Mouse (Mus musculus) CD8-positive naive resting alpha-beta T cell, adult 2 months (primary cell): ENCODE results near the gene Gm10837.
"Not testable (repeated sequence)": the region's sequence is repeated elsewhere in the genome, so short reads cannot be mapped to it uniquely, and the experiment has no call there.

ENCODE experiments used
- DNase-seq, 2 experiments: peaks; one replicate each; pipeline ENCODE4 v3.0.0; 2022; ENCODE audit warnings: low read depth in 2 of 2, low spot score in 2 of 2

Gene Gm10837

DNA sequence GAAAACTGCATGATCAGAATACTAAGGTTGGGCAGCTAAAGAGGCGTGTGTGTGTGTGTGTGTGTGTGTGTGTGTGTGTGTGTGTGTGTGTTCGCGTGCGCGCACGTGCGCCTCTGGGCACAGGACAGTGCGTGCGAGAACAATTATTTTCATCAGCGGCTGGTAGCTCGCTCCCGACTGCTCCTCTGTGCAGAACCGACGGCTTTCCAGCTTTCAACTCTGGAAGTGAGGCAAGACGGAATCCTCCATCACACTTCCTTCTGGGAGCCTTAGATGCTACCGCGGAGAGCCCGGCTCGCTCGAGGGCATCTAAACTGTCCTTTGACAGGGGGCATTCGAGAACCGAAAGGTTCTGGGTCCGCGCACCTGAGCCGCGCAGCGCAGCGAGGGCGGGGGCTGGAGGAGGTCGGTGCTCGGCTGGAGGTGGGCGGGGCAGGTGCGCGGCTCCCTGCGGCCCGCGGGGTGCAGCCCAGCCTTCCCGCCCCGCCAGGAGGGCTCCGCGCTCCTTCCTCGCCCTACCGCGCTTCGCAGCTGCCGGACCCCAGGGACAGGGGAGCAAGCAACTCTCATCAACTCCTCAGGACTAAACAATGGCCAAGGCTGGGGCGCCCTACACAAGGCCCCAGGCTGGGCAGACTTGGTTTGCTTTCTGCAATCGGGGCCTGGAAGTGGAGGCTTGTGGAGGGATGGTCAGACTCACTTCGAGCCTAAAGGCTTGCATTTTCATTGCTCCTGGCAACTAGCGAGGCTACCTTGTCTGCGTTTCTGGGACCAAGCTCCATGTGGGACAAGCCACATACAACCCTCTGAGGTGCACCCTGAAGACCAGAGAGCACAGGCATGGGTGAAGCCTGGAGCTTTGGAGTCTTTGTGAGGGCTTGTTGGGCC lies at the start of gene Gm10837:
TSS of gene Gm10837 (plus strand) at position 146 of the 888 bp plus-strand sequence.
- DNase-seq, result no peak

DNA sequence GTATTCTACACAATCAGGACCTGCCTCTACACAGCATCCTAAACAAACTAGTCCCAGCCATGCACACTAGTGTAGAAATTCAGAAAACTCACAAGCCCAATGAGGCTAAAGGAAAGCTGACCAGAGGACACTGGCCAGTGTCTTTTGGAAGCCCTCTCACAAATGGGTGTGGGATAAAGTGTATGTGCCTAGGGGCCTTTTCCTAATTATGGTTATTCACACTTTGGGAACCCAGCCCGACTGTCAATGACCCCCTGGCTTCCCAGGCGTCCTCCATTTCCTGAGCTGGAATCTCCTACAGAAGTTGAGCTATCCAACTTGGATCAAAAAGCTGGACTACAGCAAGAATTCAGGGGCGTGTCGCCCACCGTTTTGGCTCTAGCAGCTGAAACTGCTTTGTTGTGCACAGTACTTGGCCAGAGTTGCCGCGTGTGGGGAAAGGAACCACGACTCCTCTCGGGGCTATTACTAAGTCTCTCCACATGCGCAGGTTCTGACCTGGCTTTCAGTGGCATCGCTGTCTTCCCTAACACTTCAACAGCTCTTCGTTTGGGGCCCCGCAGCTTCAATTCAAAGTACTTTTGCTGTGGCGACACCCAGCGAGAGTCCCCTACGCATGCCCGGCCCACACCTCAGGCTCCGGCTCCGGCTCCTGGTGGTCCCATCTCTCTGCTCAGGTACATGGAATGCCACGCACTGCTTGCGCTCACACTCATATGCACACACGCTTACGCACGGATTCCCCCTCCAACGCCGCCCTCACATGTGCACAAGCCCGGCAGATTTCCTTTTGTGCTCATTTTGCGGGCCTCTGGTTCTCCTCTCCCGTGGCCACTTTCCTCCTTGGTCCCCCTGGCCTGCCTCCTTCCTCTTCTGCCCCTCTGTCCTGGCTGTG lies 40.5 kb upstream of the Gm10837 start:
- DNase-seq, result no peak

DNA sequence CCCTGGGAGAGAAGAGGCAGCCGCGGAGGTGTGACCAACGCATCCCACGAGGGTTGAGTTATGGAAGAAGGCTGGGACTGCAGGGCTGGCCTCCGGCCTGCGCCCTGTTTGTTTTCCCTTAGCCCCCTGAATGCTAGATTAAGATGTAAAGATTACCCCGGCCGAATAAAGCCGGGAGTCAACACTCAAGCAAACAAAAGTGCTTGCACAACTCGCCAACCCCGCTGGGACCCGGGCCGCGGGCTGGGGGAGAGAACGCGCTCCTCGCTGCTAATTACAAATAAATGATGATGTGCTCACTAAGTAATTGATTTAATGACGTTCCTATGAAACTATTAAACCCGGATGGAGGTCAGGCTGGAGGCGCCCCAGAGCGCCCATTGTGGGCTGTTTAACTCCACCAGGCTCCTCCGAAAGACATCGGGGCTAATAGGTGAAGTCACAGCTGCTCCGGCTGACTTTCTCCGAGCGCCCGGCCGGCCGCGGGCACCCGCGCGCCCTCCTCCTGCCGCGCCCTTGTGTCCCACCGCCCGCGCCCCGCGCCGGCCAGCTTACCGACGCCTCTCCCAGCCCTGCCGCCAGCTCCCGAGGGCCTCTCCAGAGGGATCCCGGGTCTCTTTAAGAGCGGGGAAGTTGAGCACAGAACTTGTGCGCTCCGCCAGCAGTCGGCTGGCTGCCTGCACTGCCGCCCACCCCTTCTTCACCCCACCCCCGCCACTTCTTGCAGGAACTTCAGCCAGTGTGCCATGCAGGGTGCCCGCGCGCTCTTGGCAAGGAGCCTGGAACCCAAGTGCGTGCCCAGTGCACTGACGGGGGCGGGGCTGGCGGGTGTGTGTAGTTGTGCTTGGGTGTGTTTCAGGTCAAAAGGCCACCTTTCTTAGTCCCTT lies 39.6 kb upstream of the Gm10837 start, which contains the start of gene Gm5089:
TSS of gene Gm5089 (minus strand) at position 620 of the 887 bp plus-strand sequence.
- DNase-seq, result no peak

GRCm38 (mm10) chr14:122451551-122452145 lies 38.7 kb upstream of the Gm10837 start:
- DNase-seq, result no peak

GRCm38 (mm10) chr14:122452701-122453387 lies 37.5 kb upstream of the Gm10837 start:
- no peak for DNase-seq

DNA sequence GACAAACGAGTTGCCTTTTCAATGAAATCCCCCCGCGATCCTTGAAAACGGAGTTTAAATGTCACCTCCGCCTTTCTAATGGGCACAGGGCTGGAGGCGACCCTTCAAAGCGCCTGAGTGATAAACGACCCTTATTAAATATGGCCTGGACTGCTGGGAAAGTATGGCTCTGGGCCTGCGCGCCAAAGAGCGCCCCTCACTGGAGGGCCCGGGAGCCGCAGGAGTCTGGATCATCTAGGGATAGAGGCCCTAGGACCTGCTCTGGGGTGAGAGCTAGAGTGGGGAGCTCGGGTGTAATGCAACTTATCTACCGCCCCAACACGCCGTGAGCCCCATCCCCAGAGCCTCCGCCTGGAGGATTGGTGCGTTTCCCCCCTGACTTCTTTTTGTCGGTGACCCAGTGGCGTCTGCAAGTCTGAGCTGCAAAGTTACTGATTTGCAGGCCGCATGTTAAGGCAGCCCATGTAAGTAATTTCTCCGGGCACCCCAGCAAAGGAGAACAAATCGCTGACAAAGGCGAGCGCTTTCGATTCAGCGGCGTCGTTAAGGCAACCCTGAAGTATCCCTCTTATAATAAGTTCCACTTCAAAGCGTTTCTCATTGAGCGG lies 36.9 kb upstream of the Gm10837 start:
- DNase-seq, result no peak

DNA sequence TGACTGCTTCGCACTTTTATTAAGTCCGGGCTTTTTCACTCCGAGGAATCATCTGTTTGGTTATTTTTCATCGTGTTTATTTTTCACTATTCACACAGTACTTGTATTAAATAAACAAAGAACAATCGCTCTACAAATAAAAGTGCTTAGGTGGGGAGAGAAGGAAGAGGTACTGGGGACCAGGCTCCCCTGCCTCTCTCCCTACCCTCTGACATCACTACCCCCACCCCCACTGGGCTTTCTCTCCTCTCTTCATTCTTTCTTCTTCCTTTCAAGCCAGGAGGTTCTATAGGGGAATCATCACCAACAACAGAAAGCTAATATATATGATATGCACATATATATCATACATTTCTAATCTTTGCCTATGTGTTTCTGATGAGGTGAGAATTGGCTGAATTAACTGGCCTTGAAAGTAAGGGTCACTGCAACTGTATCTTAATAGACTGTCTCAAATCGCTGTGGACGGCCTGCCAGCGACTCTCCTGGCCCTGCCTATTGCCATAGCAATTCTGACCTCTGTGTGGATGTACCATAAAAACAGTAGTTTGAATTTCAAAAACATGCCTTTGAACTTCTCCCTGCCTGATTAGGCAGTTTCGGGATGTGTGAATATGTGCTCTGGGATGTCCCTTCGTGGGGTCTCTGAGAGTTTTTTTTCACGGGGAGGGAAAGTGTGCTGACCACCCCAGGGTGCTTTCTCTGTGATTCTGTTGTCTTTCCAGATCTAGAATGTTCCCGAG lies 36.2 kb upstream of the Gm10837 start:
- DNase-seq, result no peak

DNA sequence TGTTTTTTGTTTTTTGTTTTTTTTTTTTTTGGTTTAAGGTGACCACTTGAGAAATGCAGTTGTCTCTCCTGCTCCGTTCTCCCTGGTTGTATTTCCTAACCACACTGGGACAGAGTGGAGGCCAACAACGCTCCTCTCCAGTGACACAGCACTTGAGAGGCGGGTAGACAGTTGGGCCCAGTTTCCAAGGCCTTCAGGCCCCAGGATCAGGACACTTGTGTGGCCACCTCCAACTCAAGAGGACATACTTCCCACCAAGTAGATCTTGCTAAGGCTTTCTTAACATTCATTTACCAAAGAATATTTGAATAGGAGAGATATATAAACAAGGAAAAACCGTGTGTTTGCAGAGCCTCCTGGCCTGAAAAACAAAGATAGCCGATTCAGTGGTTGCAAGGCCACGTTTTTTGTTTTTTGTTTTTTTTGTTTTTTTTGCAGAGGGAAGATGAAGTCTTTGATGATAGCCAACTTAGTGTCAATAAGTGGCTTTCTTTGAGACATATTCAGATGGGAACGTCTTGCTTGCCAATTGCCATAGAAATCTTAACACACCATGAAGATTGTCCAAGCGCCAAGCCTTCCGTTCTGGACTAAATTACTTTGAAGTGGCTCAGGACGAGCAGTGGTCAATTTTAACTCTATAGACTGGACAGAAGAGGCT lies 35.4 kb upstream of the Gm10837 start:
- no peak for DNase-seq

DNA sequence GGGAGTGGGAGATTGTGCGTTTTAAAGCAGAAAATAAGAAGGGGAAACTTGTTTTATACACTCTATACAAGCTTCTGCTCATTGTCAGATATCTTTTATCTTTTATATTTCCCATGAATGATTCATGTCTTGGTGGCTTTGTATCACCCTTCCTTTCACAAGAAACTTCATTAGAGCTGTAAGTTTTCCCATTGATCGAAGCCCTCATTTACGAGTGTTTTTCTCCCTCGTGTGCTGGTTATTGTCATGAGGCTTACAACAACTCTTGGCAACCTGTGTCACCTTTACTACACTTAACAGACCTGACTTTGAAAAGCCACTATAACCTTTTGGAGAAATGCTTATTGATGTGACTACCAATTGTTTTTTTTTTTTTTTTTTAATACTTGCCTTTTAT lies 34.8 kb upstream of the Gm10837 start:
- DNase-seq, result no peak

- DNase-seq, result not testable (repeated sequence)
These were observed 31.1 kb upstream of the Gm10837 start for GRCm38 (mm10) chr14:122459332-122459731.

DNA sequence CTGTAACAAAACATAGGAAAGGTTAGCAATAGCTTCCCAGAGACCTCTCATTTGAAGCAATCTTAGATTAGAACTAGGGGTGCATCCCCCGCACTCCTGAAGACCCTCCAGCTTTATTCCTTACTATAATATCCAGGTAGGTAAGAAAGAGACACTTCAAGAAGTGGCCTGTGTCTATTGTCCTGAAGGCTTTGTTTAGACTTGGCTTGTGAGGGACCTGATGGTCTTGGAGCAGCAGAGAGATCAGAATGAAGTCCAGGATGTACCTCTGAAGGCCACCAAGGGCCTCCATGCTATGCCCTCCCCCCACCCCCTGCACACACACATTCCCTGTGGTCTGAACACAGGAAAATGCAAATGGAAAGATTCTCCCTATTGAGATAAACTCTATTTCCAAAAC lies 30.6 kb upstream of the Gm10837 start:
- DNase-seq, result no peak

DNA sequence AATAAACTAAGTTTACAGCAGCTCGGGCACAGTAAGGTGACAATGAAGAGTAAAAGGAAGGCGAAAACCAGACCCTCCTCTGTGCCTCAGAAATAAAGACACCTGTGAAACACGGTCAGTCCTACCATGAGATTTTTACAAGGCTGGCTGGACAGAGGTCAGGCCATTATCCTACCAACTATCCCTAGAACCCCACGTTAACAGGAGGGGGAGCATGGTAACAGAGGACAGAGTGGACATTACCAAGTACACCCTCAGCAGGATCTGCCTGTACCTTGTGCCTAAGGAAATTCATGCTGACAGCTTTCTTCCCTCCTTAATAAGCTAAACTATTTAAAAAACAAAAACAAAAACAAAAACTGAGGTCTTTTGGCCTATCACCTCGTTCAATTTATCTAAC lies 30.2 kb upstream of the Gm10837 start:
- no peak for DNase-seq

GRCm38 (mm10) chr14:122461500-122461899 lies 28.9 kb upstream of the Gm10837 start:
- DNase-seq, result no peak

- DNase-seq, result no peak
These were observed 28.4 kb upstream of the Gm10837 start for GRCm38 (mm10) chr14:122461966-122462365.

DNA sequence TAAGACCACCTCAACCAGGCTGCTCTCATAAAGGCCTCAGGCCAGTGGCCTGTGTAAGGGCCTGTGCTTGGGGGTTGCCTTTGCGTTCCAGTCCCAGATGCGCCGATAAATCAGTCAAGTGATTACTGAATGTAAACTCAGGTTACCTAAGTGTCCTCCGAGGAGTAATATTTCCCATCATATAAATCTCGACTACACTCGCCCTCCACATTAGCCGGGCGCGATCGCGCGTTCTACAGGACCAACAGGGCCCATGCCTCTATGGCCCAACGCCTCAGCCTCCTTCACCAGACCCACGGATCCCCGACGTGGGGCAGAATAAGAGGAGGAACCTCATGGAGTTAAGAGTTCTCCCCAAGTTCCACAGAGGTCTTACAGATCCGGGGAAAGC lies 27.7 kb upstream of the Gm10837 start:
- DNase-seq, result no peak

GRCm38 (mm10) chr14:122463080-122463691 lies 27.2 kb upstream of the Gm10837 start:
- DNase-seq, result no peak

GRCm38 (mm10) chr14:122463734-122464341 lies 26.5 kb upstream of the Gm10837 start:
- not testable (repeated sequence) for DNase-seq
